Mouse (Mus musculus): ENCODE data around the gene Setdb2.

DNA sequence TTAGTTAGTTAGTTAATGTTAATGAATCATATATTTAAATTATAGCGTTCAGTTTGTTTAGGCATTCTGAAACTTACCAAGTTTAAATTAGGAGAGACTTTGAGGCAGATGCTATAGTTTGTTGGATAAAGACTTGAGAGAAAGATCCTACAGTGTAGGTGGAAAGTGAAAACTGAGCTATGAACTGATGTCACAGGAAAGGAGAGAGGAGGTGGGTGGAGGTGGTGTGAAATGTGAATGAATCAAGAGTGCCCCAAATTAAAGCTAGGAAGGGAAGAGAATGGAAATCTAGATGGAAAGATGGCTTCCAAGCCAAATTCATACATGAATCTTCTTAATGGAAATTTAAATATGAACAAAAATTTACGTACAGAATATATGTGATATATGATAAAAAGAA lies 25.8 kb upstream of the Setdb2 start:
- TF ChIP-seq CTCF (IDR thresholded peaks at IDR 0.05; ENCODE audit: extremely low read depth, insufficient read depth, insufficient read length, insufficient replicate concordance), result no peak
- TF ChIP-seq POLR2A (IDR thresholded peaks at IDR 0.05; ENCODE audit: low read depth, low read length), result no peak
